Mouse (Mus musculus) bone marrow macrophage, adult 2 months (primary cell): ENCODE data around the gene Slc25a48. TPM values are rescaled to one million over a fixed set of nuclear protein-coding genes. Genes with fewer than 3 reads are reported as not detected.

ENCODE experiments used
- H3K27ac ChIP-seq: 2 replicates; pipeline ENCODE4 v1.5.1; 2012; ENCODE audit warnings: low read depth, low read length; ENCODE audit not compliant: insufficient read depth
- H3K4me1 ChIP-seq: 2 replicates; pipeline ENCODE4 v1.6.1; 2012; ENCODE audit warnings: low read length; ENCODE audit not compliant: control insufficient read depth, insufficient read depth
- H3K4me3 ChIP-seq: 2 replicates; pipeline ENCODE4 v1.5.1; 2012; ENCODE audit warnings: mild to moderate bottlenecking, low read length, moderate library complexity; ENCODE audit not compliant: insufficient read depth
- CTCF ChIP-seq: IDR thresholded peaks from 2 replicates; pipeline ENCODE4 v1.5.1; 2012; ENCODE audit warnings: low read depth, mild to moderate bottlenecking, low read length, moderate library complexity
- POLR2A ChIP-seq: IDR thresholded peaks from 2 replicates; pipeline ENCODE4 v1.6.1; 2012; ENCODE audit warnings: mild to moderate bottlenecking, low read depth, low read length, borderline replicate concordance
- polyA plus RNA-seq: library from polyadenylated mRNA; stranded (reverse); fragments of >200 nt; gene quantifications from 2 replicates; pipeline ENCODE4 v1.2.4, GENCODE M21; 2012; ENCODE audit not compliant: missing spikeins, insufficient read depth, insufficient read length

The Slc25a48 gene
- not detected in 2 replicates for polyA plus RNA-seq

DNA sequence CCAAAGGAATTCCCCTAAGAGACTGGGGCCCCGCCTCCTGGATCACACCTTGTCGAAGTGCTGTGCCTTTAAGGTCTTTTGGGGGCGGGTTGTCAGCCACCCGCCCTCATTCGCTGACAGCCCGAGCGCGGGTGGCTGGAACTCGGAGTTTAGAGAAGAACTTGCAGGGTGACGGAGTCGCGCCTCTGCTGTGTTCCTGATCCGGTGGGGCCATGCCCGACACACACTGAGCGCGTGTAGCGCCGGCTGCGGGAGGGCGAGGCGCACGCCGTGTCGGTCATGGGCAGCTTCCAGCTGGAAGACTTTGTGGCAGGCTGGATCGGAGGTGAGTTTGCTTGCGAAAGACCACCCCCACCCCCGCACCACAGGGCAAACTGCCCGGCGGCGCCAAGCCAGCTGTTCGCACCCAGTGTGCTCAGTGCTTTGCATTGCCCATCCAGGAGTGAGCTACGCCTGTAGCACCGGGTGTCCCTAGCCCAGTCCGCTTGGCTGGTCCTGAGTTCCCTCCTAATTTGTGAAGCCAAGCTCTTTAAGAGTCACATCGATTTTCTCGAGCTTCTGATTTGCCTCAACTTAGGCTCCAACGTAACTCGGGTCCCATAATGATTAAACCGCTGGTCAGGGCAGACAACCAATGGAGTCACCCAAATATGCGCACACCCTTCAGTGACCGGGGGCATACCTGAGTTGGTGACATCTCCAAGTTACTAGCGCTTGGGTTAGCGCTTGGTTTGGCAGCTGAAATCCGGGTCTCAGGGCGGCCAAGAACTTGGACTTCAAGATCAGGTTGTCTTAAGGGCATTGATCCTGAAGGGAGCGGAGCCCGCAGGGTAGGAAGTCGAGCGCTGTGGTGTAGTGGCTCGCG is at the start of gene Slc25a48:
Gene Slc25a48 (plus strand): TSS at position 145 of the 865 bp plus-strand sequence.
- Histone ChIP-seq H3K4me3 (peak within 1 kb of the TSS; percentile 15; the same call in 1 of the 2 replicates), H3K4me1 (no peaks in the 10 kb centered on the region), H3K27ac (no peak within 1 kb of the TSS)
- TF ChIP-seq CTCF (no peak), POLR2A (no peak)

DNA sequence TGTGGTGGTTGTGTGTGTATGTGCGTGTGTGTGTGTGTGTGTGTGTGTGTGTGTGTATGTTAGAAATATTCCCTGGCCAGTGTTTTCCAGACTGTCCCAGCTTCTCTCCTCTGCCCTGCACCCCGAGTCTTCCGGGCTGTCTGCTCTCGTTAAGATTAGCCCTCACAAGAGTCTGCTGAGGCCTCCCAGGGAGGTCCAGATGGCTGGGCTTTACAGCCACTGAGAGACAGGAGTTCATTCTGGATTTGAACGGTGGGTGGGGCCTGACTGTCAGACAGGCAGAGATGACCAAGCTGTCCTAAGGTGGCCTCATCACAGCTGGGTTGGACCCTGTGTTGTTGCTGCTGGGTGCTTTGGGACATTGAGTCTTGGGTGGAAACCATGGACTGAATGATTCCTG is 40.6 kb upstream of the Slc25a48 start:
- TF ChIP-seq POLR2A: no peak
- TF ChIP-seq CTCF: no peak
- H3K4me1 ChIP-seq: no peaks in the 10 kb centered on the region
- no peak overlapping the region for H3K27ac ChIP-seq
- H3K4me3 ChIP-seq: no peak overlapping the region

DNA sequence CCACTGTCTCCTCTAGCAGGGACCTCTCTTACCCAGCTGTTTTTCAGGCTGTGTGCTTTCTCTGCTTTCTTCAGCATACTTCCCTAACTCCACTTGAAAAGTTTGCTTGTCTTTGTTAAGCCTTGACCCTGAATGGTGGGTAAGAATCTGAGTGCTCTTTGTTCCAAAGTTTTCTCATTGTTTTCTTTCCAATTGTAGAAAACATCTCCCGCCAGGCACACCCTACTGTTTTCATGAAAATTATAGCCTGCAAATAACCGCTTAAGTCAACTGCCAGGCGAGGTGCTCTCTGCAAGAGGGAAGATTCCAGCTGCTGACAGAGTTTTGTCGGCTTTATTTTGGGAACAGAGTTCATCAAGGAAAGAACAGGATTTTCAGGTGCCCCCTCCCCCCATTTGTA is 37.0 kb upstream of the Slc25a48 start:
- no peak for TF ChIP-seq CTCF
- TF ChIP-seq POLR2A: no peak
- no peaks in the 10 kb centered on the region for H3K4me1 ChIP-seq
- H3K27ac ChIP-seq: no peak overlapping the region
- H3K4me3 ChIP-seq: no peak overlapping the region

DNA sequence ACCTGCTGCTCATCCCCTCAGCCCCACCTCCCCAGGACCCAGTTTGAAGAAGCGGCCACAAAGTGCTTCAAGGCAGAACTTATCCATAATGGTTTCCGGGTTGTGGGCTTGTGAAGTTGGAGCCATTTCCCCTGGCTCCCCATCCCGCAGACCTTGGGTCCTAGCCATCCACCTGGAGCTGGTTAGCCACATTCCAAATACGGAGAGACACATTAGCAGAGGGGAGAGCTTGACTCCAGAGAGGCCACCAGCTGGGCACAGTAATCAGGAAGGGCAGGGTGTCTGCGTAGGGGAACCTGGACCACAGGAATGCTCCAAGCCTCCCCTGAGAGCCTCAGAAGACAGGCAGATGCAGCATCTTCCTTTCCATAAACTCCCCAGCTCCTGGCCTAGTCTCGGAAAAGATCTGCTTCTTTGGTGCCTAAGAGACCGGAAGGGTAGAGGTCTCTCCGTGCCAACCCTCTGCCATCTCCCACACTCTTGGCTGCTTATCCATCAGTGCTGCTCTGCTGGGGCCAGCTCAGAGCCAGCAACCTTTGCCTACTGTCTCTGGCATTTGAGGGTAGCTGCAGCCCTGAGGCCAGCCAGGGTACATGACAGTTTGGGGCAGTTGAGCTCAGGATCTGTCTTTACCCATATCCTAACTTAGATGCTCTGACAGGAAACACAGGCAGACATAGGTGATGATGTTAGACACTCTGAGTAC is 34.6 kb upstream of the Slc25a48 start:
- no peak overlapping the region for H3K27ac ChIP-seq
- TF ChIP-seq CTCF (no peak), POLR2A (no peak)
- no peak overlapping the region for H3K4me3 ChIP-seq
- no peaks in the 10 kb centered on the region for H3K4me1 ChIP-seq

DNA sequence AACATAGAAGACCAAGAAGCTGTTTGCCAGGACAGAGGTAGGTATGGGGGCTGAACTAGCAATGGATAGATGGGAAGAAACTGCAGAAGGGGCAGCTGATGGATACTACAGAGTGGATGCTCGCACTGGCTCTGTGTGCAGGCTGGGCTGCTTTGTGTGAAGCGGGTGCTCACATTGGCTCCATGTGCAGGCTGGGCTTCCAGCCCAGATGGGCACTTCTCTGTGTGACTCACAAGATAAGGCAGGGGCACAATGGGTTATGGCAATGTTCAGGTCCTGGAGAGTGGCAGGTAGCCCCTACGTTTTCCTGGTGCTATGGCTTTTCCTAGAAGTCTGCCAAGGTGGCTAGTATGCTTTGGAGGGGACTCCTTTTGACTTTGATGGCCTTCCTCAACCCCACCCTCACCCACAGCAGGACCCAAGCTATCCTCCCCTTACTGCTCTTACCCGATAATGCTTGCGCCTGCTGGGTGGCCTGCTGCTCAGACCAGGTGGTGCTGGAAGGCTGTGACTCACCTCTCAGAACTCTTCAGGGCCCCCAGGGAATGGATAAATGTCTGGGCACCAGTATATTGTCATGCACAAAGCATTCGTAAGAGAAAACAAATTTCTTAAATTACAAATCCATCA is 33.5 kb upstream of the Slc25a48 start:
- Histone ChIP-seq H3K4me1 (no peaks in the 10 kb centered on the region), H3K4me3 (no peak overlapping the region), H3K27ac (no peak overlapping the region)
- TF ChIP-seq POLR2A: no peak
- no peak for TF ChIP-seq CTCF

DNA sequence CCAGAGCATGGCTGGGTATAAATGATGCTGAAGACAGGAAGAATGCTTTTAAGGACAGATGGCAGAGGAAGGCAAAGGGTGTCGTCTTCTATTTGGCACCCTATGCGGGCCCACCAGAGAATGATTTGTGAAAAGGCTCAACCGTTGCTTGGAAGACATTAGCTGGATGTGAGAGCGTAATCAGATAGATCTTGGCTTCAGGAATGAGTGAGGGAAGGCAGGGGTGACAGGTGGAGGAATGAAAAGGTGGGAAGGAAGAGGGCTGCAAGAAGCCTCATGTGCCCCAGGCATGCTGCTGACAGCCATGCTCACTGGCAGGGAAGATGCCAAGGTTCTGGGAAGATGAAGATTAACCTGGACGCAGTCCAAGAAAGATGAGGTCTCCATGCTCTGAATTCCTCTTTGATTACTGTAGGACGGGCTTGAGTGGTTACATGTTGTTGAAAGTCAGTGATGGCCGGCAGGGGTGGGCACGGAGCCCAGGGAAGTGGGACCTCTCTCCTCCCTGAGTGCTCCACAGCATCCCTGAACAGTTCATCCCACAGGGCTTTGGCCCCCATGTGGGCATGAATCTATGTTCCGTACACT is 25.8 kb upstream of the Slc25a48 start:
- TF ChIP-seq CTCF: no peak
- no peak overlapping the region for H3K4me3 ChIP-seq
- no peak overlapping the region for H3K27ac ChIP-seq
- no peaks in the 10 kb centered on the region for H3K4me1 ChIP-seq

DNA sequence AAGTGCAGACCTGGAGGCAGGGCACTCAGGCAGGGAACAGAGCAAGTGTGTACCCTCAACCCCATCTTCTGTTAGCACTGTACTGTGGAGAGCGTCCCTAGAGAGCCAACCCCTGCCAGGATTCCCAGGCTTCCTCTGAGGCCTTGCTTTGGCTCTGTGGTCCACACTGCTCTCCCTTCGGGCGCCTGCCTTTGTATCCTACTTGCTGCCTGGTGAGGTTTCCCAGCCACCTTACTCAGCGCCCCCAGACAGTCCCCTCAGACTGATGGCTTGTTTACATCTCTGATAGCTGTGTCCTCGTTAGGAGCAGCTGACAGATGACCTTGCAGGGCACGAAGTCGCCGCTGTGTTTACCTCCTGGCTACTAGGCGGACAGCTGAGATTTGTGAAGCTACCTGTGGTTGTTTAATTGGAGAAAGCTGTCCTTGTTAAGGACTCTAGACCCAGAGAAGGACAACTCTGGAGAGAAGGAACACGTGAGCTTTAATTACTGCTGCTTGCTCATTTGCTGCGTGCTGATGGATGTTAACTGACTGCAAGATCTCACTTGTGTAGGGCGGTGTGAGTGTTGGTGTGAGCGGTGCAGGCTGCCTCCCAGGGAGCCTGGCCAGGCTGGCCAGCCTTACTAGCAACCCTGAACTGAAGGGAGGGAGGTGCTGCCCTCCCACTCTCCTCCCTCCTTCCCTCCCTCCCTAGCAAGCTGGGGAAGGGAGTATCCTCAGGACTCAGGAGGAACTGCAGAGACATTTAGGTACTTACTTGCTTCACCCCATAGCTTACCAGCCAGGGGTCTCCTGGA is 19.3 kb upstream of the Slc25a48 start:
- Histone ChIP-seq H3K4me1 (no peaks in the 10 kb centered on the region), H3K4me3 (no peak overlapping the region), H3K27ac (no peak overlapping the region)
- TF ChIP-seq POLR2A: no peak
- no peak for TF ChIP-seq CTCF

DNA sequence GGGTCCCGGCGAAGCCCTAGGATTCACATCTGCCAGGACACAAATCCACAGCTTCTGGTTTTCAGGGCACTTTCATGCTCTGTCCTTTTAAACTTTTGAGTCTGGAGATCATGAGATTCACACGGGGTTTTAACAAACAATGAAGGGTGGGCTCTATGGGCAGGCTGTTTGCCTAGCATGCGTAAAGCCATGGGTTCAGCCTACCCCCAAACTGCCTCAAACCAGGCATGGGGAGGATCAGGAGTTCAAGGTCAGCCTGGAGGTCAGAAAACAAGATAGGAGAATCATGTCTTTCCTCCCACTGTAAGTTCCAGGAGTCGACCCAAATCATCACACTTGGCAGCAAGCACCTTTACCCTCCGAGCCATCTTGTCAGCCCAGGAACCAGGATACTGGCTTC is 18.6 kb upstream of the Slc25a48 start:
- Histone ChIP-seq H3K4me3 (no peak overlapping the region), H3K4me1 (no peaks in the 10 kb centered on the region), H3K27ac (no peak overlapping the region)
- no peak for TF ChIP-seq POLR2A
- no peak for TF ChIP-seq CTCF
